Mouse (Mus musculus) neural tube, embryonic 12.5 days (tissue): ENCODE measurements at regions not wholly inside any gene's neighbourhood (a gene's known extent, or its start where the extent isn't known, plus 50 kb on each side); places are given as distances from the start of the nearest gene placed in this dataset.
A peak's percentile ranks its signal among the peaks of the same experiment; 100 is the strongest.

Experiments
- ATAC-seq: fragments of 200-750 bp; cut with Nextera tagmentation; 2 replicates; pipeline ENCODE4 v1.8.0; 2017; ENCODE audit warnings: low read depth, mild to moderate bottlenecking, moderate TSS enrichment, moderate library complexity; ENCODE audit not compliant: low FRiP score
- H3K27ac ChIP-seq: fragments of 300-500 bp; sonication (generic); 2 replicates; pipeline ENCODE4 v1.5.1; 2016
- H3K27me3 ChIP-seq: fragments of 300-500 bp; sonication (generic); replicated peaks from 2 replicates; pipeline ENCODE4 v1.6.1; 2016; ENCODE audit warnings: mild to moderate bottlenecking
- H3K36me3 ChIP-seq: fragments of 300-500 bp; sonication (generic); 2 replicates; pipeline ENCODE4 v1.6.1; 2016; ENCODE audit warnings: mild to moderate bottlenecking
- H3K4me1 ChIP-seq: fragments of 300-500 bp; sonication (generic); 2 replicates; pipeline ENCODE4 v1.6.1; 2016
- H3K4me2 ChIP-seq: fragments of 300-500 bp; sonication (generic); replicated peaks from 2 replicates; pipeline ENCODE4 v1.6.1; 2016; ENCODE audit warnings: mild to moderate bottlenecking
- H3K4me3 ChIP-seq: fragments of 300-500 bp; sonication (generic); 2 replicates; pipeline ENCODE4 v1.5.1; 2016
- H3K9ac ChIP-seq: fragments of 300-500 bp; sonication (generic); 2 replicates; pipeline ENCODE4 v1.6.1; 2016; ENCODE audit warnings: mild to moderate bottlenecking
- H3K9me3 ChIP-seq: fragments of 300-500 bp; sonication (generic); 2 replicates; pipeline ENCODE4 v1.6.1; 2016; ENCODE audit warnings: mild to moderate bottlenecking
- WGBS: fragments of 180-500 bp; shearing (Covaris S2); methylation state at CpG from one replicate; pipeline ENCODE4 v1.1.7; 2016; 5-methylcytosine and 5-hydroxymethylcytosine counted together

DNA sequence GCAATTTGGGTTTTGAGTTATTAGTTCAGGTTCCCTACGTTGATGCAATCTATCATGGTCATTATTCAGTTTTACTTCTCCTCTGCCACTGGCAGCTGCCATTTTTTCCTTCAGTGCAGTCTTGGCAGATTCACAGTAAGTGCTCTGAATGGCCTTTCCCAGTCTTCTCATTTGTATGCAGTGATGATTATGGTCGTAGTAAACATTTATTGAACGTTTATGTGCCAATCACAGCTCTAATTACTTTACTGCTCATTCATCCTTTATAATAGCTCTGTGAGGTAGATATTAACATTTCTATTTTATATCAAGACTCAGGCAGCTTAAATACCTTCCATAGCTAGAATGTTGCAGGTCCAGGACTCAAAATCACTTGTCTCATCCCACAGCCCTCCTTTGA is 793.6 kb downstream of the Edem1 start:
- Histone ChIP-seq H3K27ac (no peak overlapping the region), H3K4me1 (no peaks in the 10 kb centered on the region), H3K9me3 (no peaks in the 10 kb centered on the region), H3K4me3 (no peak overlapping the region), H3K27me3 (no peaks in the 10 kb centered on the region), H3K4me2 (no peak overlapping the region), H3K36me3 (no peaks in the 10 kb centered on the region), H3K9ac (no peak overlapping the region)
- 51% methylated on average over 3 of the region's 3 CpGs for WGBS
- peak; percentile 17; the same call in 1 of the 2 replicates for ATAC-seq
